Mouse (Mus musculus) G1E (cell line): ENCODE data around the gene Celf2. TPM values are rescaled to one million over a fixed set of nuclear protein-coding genes. Genes with fewer than 3 reads are reported as not detected.

Source experiments
- ATAC-seq: 2 replicates; pipeline ENCODE4 v1.8.0; 2016; ENCODE audit warnings: mild to moderate bottlenecking; ENCODE audit not compliant: insufficient number of reproducible peaks, poor library complexity, low FRiP score, severe bottlenecking; ENCODE audit errors: extremely low read depth
- DNase-seq: peaks from one replicate; pipeline ENCODE4 v3.0.0; 2012; ENCODE audit warnings: low spot score
- H3K27me3 ChIP-seq: 2 replicates; pipeline ENCODE4 v1.6.1; 2012; ENCODE audit warnings: mild to moderate bottlenecking, low read length, inconsistent platforms; ENCODE audit not compliant: insufficient read depth
- H3K36me3 ChIP-seq: replicated peaks from 2 replicates; pipeline ENCODE3; 2012; ENCODE audit warnings: mild to moderate bottlenecking, inconsistent platforms
- H3K4me1 ChIP-seq: 2 replicates; pipeline ENCODE4 v1.6.1; 2012; ENCODE audit warnings: low read depth, low read length, inconsistent platforms, mixed read lengths; ENCODE audit not compliant: insufficient read depth
- H3K4me3 ChIP-seq: 2 replicates; pipeline ENCODE4 v1.5.1; 2012; ENCODE audit warnings: low read depth, mild to moderate bottlenecking, inconsistent platforms, low read length, moderate library complexity, mixed read lengths
- H3K9me3 ChIP-seq: replicated peaks from 2 replicates; pipeline ENCODE4 v1.6.1; 2012; ENCODE audit warnings: inconsistent platforms
- CTCF ChIP-seq: IDR thresholded peaks from 2 replicates; pipeline ENCODE4 v1.5.1; 2012; ENCODE audit warnings: low read depth, low read length, inconsistent platforms, mixed read lengths
- GATA1 ChIP-seq: IDR thresholded peaks from 2 replicates; pipeline ENCODE4 v1.6.1; 2012; ENCODE audit warnings: borderline replicate concordance, low read length, inconsistent platforms, mixed read lengths
- GATA2 ChIP-seq: IDR thresholded peaks from 2 replicates; pipeline ENCODE4 v1.6.1; 2012; ENCODE audit warnings: low read depth, low read length, inconsistent platforms, borderline replicate concordance
- POLR2AphosphoS5 ChIP-seq: IDR thresholded peaks from 2 replicates; pipeline ENCODE4 v1.6.1; 2012; ENCODE audit warnings: low read depth, low read length, inconsistent platforms; ENCODE audit not compliant: insufficient replicate concordance
- TAL1 ChIP-seq: conservative IDR thresholded peaks from 2 replicates; pipeline ENCODE4 v1.6.1; 2012; ENCODE audit warnings: low read depth, low read length, inconsistent platforms, mixed read lengths
- polyA plus RNA-seq: library from polyadenylated mRNA; stranded (reverse); fragments of >175 nt; gene quantifications from 2 replicates; pipeline ENCODE4 v1.2.3, GENCODE M21; 2012
- total RNA-seq, 2 experiments: library from RNA; stranded (forward) in 1 of 2; stranded (reverse) in 1 of 2; fragments of 200-1000 nt in 1 of 2; fragments of >200 nt in 1 of 2; fragmentation: Nextera tagmentation in 1 of 2; gene quantifications; 2 replicates each; pipeline ENCODE4 v1.2.3; 2014 to 2017

Gene Celf2
- total and polyA plus RNA-seq, 3 experiments: 0.86 to 45.1 (median 14.2) TPM

GRCm38 (mm10) chr2:7043770-7044459 lies 465.4 kb downstream of the Celf2 start:
- Histone ChIP-seq H3K27me3 (no peaks in the 10 kb centered on the region), H3K9me3 (no peaks in the 10 kb centered on the region), H3K36me3 (no peaks in the 10 kb centered on the region), H3K4me1 (no peaks in the 10 kb centered on the region), H3K4me3 (no peak overlapping the region)
- ATAC-seq (no peak), DNase-seq (no peak)
- no peak for TF ChIP-seq GATA2
- TF ChIP-seq POLR2AphosphoS5: no peak
- no peak for TF ChIP-seq GATA1
- no peak for TF ChIP-seq CTCF
- TF ChIP-seq TAL1: no peak

GRCm38 (mm10) chr2:7040940-7041339 lies 468.4 kb downstream of the Celf2 start:
- TF ChIP-seq GATA1: no peak
- no peak for TF ChIP-seq POLR2AphosphoS5
- TF ChIP-seq CTCF: no peak
- no peak for TF ChIP-seq TAL1
- TF ChIP-seq GATA2: no peak
- Histone ChIP-seq H3K27me3 (no peaks in the 10 kb centered on the region), H3K4me3 (no peak overlapping the region), H3K36me3 (no peaks in the 10 kb centered on the region), H3K4me1 (no peaks in the 10 kb centered on the region), H3K9me3 (no peaks in the 10 kb centered on the region)
- DNase-seq: no peak
- ATAC-seq: no peak

DNA sequence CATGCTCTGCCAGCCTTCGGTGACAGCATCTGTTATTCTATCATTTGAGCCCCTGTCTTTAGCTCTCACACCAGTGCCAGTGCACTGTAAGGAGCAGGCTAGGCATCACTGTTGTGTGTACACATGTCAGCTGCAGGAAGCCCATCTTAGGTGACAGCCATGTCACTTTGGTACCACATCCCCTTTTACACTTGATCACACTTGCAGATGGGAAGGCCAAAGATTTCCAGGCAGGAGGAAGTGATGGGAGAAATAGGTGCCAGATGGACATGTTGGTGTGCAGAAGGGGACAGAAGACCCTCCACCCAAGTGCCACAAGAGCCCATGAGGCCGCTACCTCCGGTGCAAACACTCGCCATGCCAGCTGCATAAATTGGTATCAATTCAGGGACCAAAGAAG lies 470.4 kb downstream of the Celf2 start:
- no peak for TF ChIP-seq GATA2
- TF ChIP-seq CTCF: no peak
- no peak for TF ChIP-seq GATA1
- no peak for TF ChIP-seq TAL1
- TF ChIP-seq POLR2AphosphoS5: no peak
- no peaks in the 10 kb centered on the region for H3K4me1 ChIP-seq
- H3K4me3 ChIP-seq: no peak overlapping the region
- DNase-seq (no peak), ATAC-seq (no peak)
- no peaks in the 10 kb centered on the region for H3K27me3 ChIP-seq
- H3K36me3 ChIP-seq: no peaks in the 10 kb centered on the region
- no peaks in the 10 kb centered on the region for H3K9me3 ChIP-seq

DNA sequence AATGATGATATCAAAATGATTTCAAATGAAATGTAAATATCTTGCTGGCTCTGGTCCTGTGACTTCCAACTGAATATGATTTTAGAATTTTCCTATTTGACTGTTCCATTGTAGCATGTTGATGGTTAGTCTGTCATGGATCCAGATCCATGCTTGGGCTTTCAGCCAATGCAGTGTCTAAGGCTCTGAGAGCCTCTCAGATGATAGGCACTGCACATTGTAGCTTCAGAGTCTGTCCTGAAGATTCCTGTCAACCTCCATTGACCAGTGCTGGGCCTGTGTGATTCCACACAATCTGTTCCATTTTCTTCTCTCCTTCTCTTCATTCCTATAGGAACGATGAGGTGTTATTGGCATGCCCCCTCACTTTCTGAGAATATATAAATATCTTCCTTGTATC lies 478.0 kb downstream of the Celf2 start:
- Histone ChIP-seq H3K9me3 (no peaks in the 10 kb centered on the region), H3K36me3 (no peaks in the 10 kb centered on the region), H3K27me3 (no peaks in the 10 kb centered on the region), H3K4me1 (no peaks in the 10 kb centered on the region), H3K4me3 (no peak overlapping the region)
- ATAC-seq (no peak), DNase-seq (no peak)
- TF ChIP-seq POLR2AphosphoS5 (no peak), CTCF (no peak), GATA2 (no peak), TAL1 (no peak), GATA1 (no peak)

DNA sequence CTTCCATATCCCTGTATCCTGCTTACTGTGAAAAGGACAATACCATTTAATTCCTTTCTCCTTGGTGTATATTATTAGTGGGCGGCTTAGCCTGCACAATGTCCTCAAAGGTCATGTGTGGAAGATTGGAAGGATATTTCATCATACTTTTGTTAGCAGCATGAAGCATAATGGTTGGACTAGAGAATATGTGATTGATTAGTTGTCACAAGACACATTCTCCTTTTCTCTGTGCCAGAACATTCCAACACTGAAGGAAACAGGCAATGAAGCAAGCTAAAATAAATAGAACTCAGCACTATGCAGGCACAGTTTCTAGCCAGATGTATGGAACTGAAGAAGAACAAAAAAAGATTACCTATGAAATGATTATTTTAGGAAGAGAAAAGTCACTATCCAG lies 482.6 kb downstream of the Celf2 start:
- TF ChIP-seq POLR2AphosphoS5 (no peak), GATA1 (no peak), GATA2 (no peak), TAL1 (no peak), CTCF (no peak)
- H3K4me3 ChIP-seq: no peak overlapping the region
- no peaks in the 10 kb centered on the region for H3K9me3 ChIP-seq
- H3K36me3 ChIP-seq: no peaks in the 10 kb centered on the region
- no peaks in the 10 kb centered on the region for H3K27me3 ChIP-seq
- DNase-seq: no peak
- H3K4me1 ChIP-seq: no peaks in the 10 kb centered on the region
- ATAC-seq: no peak

DNA sequence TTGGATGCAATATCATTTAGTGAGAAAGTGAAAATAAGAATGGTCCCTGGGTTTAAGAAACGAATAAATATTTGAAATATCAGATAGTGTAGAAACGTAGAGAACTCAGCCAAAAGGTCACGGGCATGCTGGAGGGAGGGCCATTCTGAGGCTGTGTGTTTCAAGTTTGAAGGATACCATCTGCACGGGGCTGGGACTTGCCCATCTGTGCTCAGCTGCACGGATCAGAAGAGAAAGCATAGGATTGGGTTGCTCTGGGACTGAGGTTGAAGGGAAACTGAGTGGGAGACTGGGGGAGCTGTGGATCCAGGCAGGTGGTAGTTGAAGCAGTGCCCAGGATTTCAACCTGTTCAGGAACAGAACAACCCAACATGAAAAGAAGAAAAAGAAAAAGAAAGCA lies 483.8 kb downstream of the Celf2 start:
- H3K4me1 ChIP-seq: no peaks in the 10 kb centered on the region
- no peaks in the 10 kb centered on the region for H3K27me3 ChIP-seq
- no peak for TF ChIP-seq POLR2AphosphoS5
- TF ChIP-seq GATA1: no peak
- TF ChIP-seq TAL1: no peak
- TF ChIP-seq GATA2: no peak
- no peak for TF ChIP-seq CTCF
- no peaks in the 10 kb centered on the region for H3K9me3 ChIP-seq
- H3K4me3 ChIP-seq: no peak overlapping the region
- ATAC-seq (no peak), DNase-seq (no peak)
- H3K36me3 ChIP-seq: no peaks in the 10 kb centered on the region
